Mouse (Mus musculus): ENCODE data around the gene D1Ertd622e. TPM values are rescaled to one million over a fixed set of nuclear protein-coding genes. Genes with fewer than 3 reads are reported as not detected.

D1Ertd622e gene
- polyA plus RNA-seq, 1 experiment, result 49.4 TPM

DNA sequence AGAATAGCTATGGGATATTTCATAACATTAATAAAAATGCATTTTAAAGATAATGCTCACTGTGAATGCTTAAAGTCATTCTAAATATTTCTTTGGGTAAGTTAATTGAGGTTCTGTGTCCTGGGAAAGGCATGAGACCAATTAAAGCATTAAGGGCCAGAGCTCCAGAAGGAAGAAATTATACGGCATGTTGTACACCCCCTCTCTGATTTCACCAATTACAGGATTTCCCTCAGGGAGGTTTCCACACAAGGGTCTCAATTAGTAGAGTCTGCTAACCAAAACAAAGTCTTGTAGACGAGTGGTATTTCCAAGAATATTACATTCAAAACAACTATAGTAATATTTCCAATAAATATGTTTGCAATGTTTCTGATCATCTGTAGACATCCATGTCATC lies 50.1 kb downstream of the D1Ertd622e start:
- Histone ChIP-seq H3K4me3 (ENCODE audit: low read depth, low read length) (no peak overlapping the region), H3K27me3 (ENCODE audit: control insufficient read depth, insufficient read depth, low read length) (no peaks in the 10 kb centered on the region), H3K4me1 (ENCODE audit: control insufficient read depth, insufficient read depth, insufficient read length, low read length) (no peaks in the 10 kb centered on the region), H3K27ac (ENCODE audit: insufficient read depth, low read depth, low read length) (no peak overlapping the region), H3K36me3 (ENCODE audit: control insufficient read depth, insufficient read depth, low read length) (no peaks in the 10 kb centered on the region)
- WGBS, result 79% methylated on average over 2 of the region's 2 CpGs
- no peak for TF ChIP-seq POLR2A (IDR thresholded peaks at IDR 0.05; ENCODE audit: low read depth, low read length)
- TF ChIP-seq CTCF (IDR thresholded peaks at IDR 0.05; ENCODE audit: extremely low read depth, insufficient read length, insufficient replicate concordance, low read depth, low read length), result no peak

DNA sequence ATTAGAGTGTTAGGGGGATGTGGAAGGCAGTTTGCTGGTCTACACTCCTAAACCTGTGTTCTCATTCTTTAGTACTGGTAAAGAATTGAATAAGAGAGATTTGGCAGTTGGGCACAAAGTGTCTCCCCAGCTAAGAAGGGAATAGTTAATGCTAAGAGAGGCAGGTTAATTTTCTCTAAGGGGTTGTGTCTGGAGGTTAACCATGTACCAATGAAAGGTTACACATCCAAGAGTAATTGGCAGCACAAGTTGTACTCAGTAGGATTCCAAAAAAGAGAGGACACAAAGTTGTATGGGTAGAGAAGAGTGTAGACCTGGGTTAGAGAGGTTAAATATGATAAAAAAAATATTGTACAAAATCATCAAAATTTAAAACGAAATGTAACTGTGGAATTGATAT lies 58.5 kb downstream of the D1Ertd622e start:
- 57% methylated on average over 1 of the region's 1 CpGs for WGBS
- H3K4me1 ChIP-seq (ENCODE audit: control insufficient read depth, insufficient read depth, insufficient read length, low read length), result no peaks in the 10 kb centered on the region
- H3K27me3 ChIP-seq (ENCODE audit: control insufficient read depth, insufficient read depth, low read length), result no peaks in the 10 kb centered on the region
- H3K27ac ChIP-seq (ENCODE audit: insufficient read depth, low read depth, low read length), result no peak overlapping the region
- H3K4me3 ChIP-seq (ENCODE audit: low read depth, low read length), result no peak overlapping the region
- no peaks in the 10 kb centered on the region for H3K36me3 ChIP-seq (ENCODE audit: control insufficient read depth, insufficient read depth, low read length)
- no peak for TF ChIP-seq POLR2A (IDR thresholded peaks at IDR 0.05; ENCODE audit: low read depth, low read length)
- no peak for TF ChIP-seq CTCF (IDR thresholded peaks at IDR 0.05; ENCODE audit: extremely low read depth, insufficient read length, insufficient replicate concordance, low read depth, low read length)

DNA sequence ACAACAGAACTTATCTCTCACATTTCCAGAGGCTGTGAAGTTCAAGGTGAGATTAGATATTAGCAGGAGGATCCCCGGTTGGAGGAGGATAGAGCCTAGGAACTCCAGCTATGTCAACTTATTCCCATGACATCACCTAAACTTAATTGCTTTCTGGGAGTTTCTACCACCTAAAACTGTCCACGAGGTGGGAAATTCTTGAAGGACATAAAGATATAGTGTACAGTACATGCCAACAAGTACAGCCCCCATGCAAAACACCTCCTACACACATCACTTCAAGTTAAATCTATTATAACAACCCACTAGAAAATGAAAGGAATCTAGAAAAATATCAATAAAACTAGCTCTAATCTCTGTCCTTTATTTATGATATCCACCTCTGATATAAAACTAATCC lies 61.5 kb downstream of the D1Ertd622e start:
- whole genome bisulfite sequencing, result 36% methylated on average over 2 of the region's 2 CpGs
- Histone ChIP-seq H3K27ac (ENCODE audit: insufficient read depth, low read depth, low read length) (no peak overlapping the region), H3K36me3 (ENCODE audit: control insufficient read depth, insufficient read depth, low read length) (no peaks in the 10 kb centered on the region), H3K4me1 (ENCODE audit: control insufficient read depth, insufficient read depth, insufficient read length, low read length) (no peaks in the 10 kb centered on the region), H3K27me3 (ENCODE audit: control insufficient read depth, insufficient read depth, low read length) (no peaks in the 10 kb centered on the region), H3K4me3 (ENCODE audit: low read depth, low read length) (no peak overlapping the region)
- TF ChIP-seq POLR2A (IDR thresholded peaks at IDR 0.05; ENCODE audit: low read depth, low read length) (no peak), CTCF (IDR thresholded peaks at IDR 0.05; ENCODE audit: extremely low read depth, insufficient read length, insufficient replicate concordance, low read depth, low read length) (no peak)

DNA sequence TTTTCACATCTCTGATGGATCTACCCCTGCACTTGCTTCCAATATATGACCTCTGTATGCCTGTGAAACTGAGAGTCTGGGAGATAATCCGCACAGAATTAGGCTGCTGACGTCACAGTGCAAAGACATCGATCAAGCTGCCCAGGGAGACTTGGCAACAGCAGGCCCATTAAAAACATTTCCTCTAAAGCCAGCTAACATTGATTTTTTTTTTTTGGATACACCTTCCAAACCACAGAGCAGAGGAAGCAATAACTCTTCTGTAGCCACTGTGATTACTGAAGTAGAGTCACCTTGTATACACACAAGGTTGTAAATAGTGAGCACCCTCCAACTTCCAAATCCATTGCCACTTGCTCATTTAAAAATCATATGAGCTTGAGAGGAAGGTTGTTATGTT lies 62.8 kb downstream of the D1Ertd622e start:
- Histone ChIP-seq H3K27ac (ENCODE audit: insufficient read depth, low read depth, low read length) (no peak overlapping the region), H3K27me3 (ENCODE audit: control insufficient read depth, insufficient read depth, low read length) (no peaks in the 10 kb centered on the region), H3K36me3 (ENCODE audit: control insufficient read depth, insufficient read depth, low read length) (no peaks in the 10 kb centered on the region), H3K4me3 (ENCODE audit: low read depth, low read length) (no peak overlapping the region), H3K4me1 (ENCODE audit: control insufficient read depth, insufficient read depth, insufficient read length, low read length) (no peaks in the 10 kb centered on the region)
- 60% methylated on average over 3 of the region's 3 CpGs for WGBS
- TF ChIP-seq POLR2A (IDR thresholded peaks at IDR 0.05; ENCODE audit: low read depth, low read length), result no peak
- no peak for TF ChIP-seq CTCF (IDR thresholded peaks at IDR 0.05; ENCODE audit: extremely low read depth, insufficient read length, insufficient replicate concordance, low read depth, low read length)

DNA sequence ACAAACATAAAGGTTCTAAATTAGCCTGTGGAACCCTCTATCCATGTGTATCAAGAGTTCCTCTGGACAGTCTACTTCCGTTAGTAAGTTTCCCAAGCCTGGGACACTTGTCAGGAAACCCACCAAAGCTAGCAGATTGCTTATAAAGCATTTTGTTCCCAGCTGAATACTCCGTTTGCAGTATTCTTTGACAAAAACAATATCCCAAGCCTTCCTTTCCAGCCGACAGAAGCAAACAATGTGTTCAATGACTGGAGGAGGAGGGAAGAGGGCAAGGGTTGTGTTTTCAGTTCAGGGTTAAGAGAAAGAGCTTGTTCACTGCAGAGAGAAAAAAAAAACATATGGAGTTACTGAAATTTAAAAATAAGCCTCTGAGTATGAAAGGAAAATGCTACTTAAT lies 73.3 kb downstream of the D1Ertd622e start:
- no peak overlapping the region for H3K27ac ChIP-seq (ENCODE audit: insufficient read depth, low read depth, low read length)
- WGBS, result 45% methylated on average over 3 of the region's 3 CpGs

DNA sequence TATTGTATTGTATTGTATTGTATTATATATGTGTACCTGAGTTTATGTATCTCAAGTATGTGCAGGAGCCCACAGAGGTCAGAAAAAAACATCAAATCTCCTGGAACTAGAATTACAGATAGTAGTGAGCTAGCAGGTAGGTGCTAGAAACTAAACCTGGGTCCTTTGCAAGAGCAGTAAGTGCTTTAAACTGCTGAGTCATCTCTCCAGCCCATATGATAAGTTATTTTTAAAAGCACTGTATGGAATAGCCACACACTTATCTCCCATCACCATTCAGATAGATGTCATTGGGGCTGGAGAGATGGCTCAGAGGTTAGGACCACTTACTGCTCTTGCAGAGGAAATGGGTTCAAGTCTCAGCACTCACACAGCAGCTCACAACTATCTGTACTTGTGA lies 76.8 kb downstream of the D1Ertd622e start:
- TF ChIP-seq CTCF (IDR thresholded peaks at IDR 0.05; ENCODE audit: extremely low read depth, insufficient read length, insufficient replicate concordance, low read depth, low read length) (no peak), POLR2A (IDR thresholded peaks at IDR 0.05; ENCODE audit: low read depth, low read length) (no peak)

More for the DNA sequence above, 73.3 kb downstream of the D1Ertd622e start:
- TF ChIP-seq POLR2A (IDR thresholded peaks at IDR 0.05; ENCODE audit: low read depth, low read length) (no peak), CTCF (IDR thresholded peaks at IDR 0.05; ENCODE audit: extremely low read depth, insufficient read length, insufficient replicate concordance, low read depth, low read length) (no peak)
- no peaks in the 10 kb centered on the region for H3K36me3 ChIP-seq (ENCODE audit: control insufficient read depth, insufficient read depth, low read length)
- no peak overlapping the region for H3K4me3 ChIP-seq (ENCODE audit: low read depth, low read length)
- H3K4me1 ChIP-seq (ENCODE audit: control insufficient read depth, insufficient read depth, insufficient read length, low read length), result no peaks in the 10 kb centered on the region
- no peaks in the 10 kb centered on the region for H3K27me3 ChIP-seq (ENCODE audit: control insufficient read depth, insufficient read depth, low read length)

DNA sequence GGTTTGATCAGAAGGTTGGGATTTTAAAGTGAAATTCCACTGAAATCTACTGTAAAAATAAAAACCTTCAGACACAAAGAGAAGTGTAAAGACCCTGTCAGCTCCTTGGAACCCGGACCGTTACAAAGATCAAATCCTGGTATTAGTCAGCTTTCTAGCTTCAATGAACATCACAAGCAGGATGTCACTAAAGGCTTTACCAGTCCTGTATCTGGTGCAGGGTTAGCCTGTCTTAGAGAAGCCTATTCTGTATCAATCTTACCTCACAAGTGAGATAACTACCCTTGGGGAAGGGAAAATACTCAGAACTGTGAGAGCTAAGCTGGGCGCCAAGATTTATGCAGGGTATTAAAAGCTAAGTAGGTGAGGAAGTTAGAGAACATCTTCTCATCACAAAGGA lies 77.7 kb downstream of the D1Ertd622e start:
- H3K4me1 ChIP-seq (ENCODE audit: control insufficient read depth, insufficient read depth, insufficient read length, low read length), result peaks cover 3% of the 10 kb centered on the region; the same call in 1 of the 2 replicates
- 81% methylated on average over 3 of the region's 3 CpGs for WGBS

More for the DNA sequence above, 76.8 kb downstream of the D1Ertd622e start:
- Histone ChIP-seq H3K4me3 (ENCODE audit: low read depth, low read length) (no peak overlapping the region), H3K27ac (ENCODE audit: insufficient read depth, low read depth, low read length) (no peak overlapping the region), H3K36me3 (ENCODE audit: control insufficient read depth, insufficient read depth, low read length) (no peaks in the 10 kb centered on the region), H3K4me1 (ENCODE audit: control insufficient read depth, insufficient read depth, insufficient read length, low read length) (peaks cover 3% of the 10 kb centered on the region; the same call in 1 of the 2 replicates), H3K27me3 (ENCODE audit: control insufficient read depth, insufficient read depth, low read length) (no peaks in the 10 kb centered on the region)

More for the DNA sequence above, 77.7 kb downstream of the D1Ertd622e start:
- Histone ChIP-seq H3K36me3 (ENCODE audit: control insufficient read depth, insufficient read depth, low read length) (no peaks in the 10 kb centered on the region), H3K27ac (ENCODE audit: insufficient read depth, low read depth, low read length) (no peak overlapping the region), H3K4me3 (ENCODE audit: low read depth, low read length) (no peak overlapping the region), H3K27me3 (ENCODE audit: control insufficient read depth, insufficient read depth, low read length) (no peaks in the 10 kb centered on the region)
- TF ChIP-seq POLR2A (IDR thresholded peaks at IDR 0.05; ENCODE audit: low read depth, low read length) (no peak), CTCF (IDR thresholded peaks at IDR 0.05; ENCODE audit: extremely low read depth, insufficient read length, insufficient replicate concordance, low read depth, low read length) (no peak)
